Mouse (Mus musculus) kidney, adult 2 months (tissue): ENCODE measurements at regions not wholly inside any gene's neighbourhood (a gene's known extent, or its start where the extent isn't known, plus 50 kb on each side); places are given as distances from the start of the nearest gene placed in this dataset.

Source experiments
- CTCF ChIP-seq: fragments of 200-500 bp; conservative IDR thresholded peaks from 2 replicates; pipeline ENCODE4 v1.5.1; 2011; ENCODE audit warnings: low read depth, mild to moderate bottlenecking, control low read depth, low read length, moderate library complexity, mixed read lengths; ENCODE audit not compliant: insufficient read depth, insufficient read length
- POLR2A ChIP-seq: fragments of 200-500 bp; IDR thresholded peaks from one replicate; pipeline ENCODE4 v1.6.1; 2011; ENCODE audit warnings: low read depth, low read length, control low read depth

DNA sequence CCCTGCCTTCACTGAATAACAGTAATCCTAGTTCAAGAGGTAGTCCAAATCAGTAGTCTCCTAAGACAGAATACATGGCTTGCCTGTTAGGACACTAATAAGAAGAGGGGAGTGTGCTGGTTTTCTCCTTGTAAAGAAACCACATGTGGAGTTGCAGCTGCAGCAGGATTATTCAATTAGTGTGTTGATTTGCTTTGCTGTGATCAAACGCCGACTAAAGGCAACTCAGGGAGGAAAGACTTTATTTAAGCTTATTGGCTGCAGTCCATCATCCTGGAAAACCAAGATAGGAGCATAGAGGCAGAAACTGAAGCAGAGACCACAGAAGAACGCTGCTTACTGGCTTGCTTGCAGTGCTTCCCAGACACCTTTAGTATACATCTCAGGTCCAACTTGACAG is 57.9 kb upstream of the Tac1 start:
- no peak for TF ChIP-seq POLR2A
- no peak for TF ChIP-seq CTCF
